Mouse (Mus musculus) limb, embryonic 11.5 days (tissue): ENCODE data around the gene Ucp2. TPM values are rescaled to one million over a fixed set of nuclear protein-coding genes. Genes with fewer than 3 reads are reported as not detected.

ENCODE experiments used
- ATAC-seq: fragments of 200-750 bp; cut with Nextera tagmentation; 2 replicates; pipeline ENCODE4 v1.8.0; 2017; ENCODE audit warnings: low read depth; ENCODE audit not compliant: insufficient number of reproducible peaks, low FRiP score, low TSS enrichment
- DNase-seq: peaks from one replicate; pipeline ENCODE4 v3.0.0-alpha.2; 2015; ENCODE audit warnings: low spot score
- H3K27ac ChIP-seq: fragments of 300-500 bp; sonication (generic); replicated peaks from 2 replicates; pipeline ENCODE4 v1.5.1; 2014; ENCODE audit warnings: low read depth, mild to moderate bottlenecking, low read length
- H3K27me3 ChIP-seq: fragments of 300-500 bp; sonication (generic); 2 replicates; pipeline ENCODE4 v1.6.1; 2014; ENCODE audit warnings: mild to moderate bottlenecking, low read length, mixed read lengths; ENCODE audit not compliant: control insufficient read depth, insufficient read depth
- H3K36me3 ChIP-seq: fragments of 300-500 bp; sonication (generic); 2 replicates; pipeline ENCODE4 v1.6.1; 2014; ENCODE audit warnings: mild to moderate bottlenecking, low read length, moderate library complexity, mixed read lengths; ENCODE audit not compliant: control insufficient read depth, insufficient read depth
- H3K4me1 ChIP-seq: fragments of 300-500 bp; sonication (generic); 2 replicates; pipeline ENCODE4 v1.6.1; 2014; ENCODE audit warnings: low read length, mixed read lengths; ENCODE audit not compliant: control insufficient read depth, insufficient read depth
- H3K4me2 ChIP-seq: fragments of 300-500 bp; sonication (generic); 2 replicates; pipeline ENCODE4 v1.6.1; 2014; ENCODE audit warnings: low read depth, mild to moderate bottlenecking, moderate library complexity; ENCODE audit not compliant: severe bottlenecking
- H3K4me3 ChIP-seq: fragments of 300-500 bp; sonication (generic); 2 replicates; pipeline ENCODE4 v1.5.1; 2014; ENCODE audit warnings: low read depth, low read length
- H3K9ac ChIP-seq: fragments of 300-500 bp; sonication (generic); 2 replicates; pipeline ENCODE4 v1.6.1; 2014; ENCODE audit warnings: mild to moderate bottlenecking, low read length
- H3K9me3 ChIP-seq: fragments of 300-500 bp; sonication (generic); 2 replicates; pipeline ENCODE4 v1.6.1; 2016; ENCODE audit warnings: low read length; ENCODE audit not compliant: control insufficient read depth
- WGBS: fragments of 180-500 bp; shearing (Covaris S2); extraction: QIAGEN DNeasy Blood & Tissue Kit; methylation state at CpG from one replicate; pipeline ENCODE4 v1.1.7; 2014; 5-methylcytosine and 5-hydroxymethylcytosine counted together
- polyA plus RNA-seq: library from polyadenylated mRNA; unstranded; fragments of >200 nt; fragmentation: Nextera tagmentation; extraction: Ambion mirVana; gene quantifications from 2 replicates; pipeline ENCODE4 v1.2.1, GENCODE M21; 2014

Gene Ucp2
- polyA plus RNA-seq, 1 experiment from 2014 or later: 123 TPM

- Histone ChIP-seq H3K4me3 (peak overlapping the region; percentile 14; the same call in 1 of the 2 replicates), H3K27me3 (no peaks in the 10 kb centered on the region), H3K9me3 (no peaks in the 10 kb centered on the region), H3K4me2 (peak overlapping the region; percentile 87), H3K36me3 (peaks cover 7% of the 10 kb centered on the region; the same call in 1 of the 2 replicates), H3K27ac (peak overlapping the region; percentile 91), H3K4me1 (peaks cover 35% of the 10 kb centered on the region), H3K9ac (0 out of 2 replicates have a peak overlapping the region, but pooled peaks have one; percentile 22)
- 18% methylated on average over 11 of the region's 11 CpGs for WGBS
- peak; percentile 49; the same call in 1 of the 2 replicates for ATAC-seq
- peak; percentile 79 for DNase-seq
Observed at GRCm38 (mm10) chr7:100495581-100496251, 2.6 kb downstream of the Ucp2 start.

DNA sequence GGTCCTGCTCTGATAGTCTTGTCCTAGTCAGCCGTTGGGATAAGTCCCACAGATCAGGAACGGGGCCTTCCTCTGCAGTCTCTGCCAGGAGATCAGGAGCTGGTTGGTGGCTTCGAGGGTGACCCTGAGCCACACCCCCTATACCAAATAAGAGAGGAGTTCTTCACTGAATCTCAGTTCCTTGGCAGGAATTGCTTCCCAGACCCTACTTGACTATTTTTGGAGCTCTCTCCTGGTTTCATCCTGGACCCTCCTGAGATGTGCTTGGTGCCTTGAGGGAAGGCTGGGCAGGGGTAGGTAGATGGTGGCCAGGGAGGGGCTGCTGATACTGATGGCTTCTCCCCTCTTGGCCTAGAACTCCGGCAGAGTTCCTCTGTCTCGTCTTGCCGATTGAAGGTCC lies 3.2 kb downstream of the Ucp2 start:
- Histone ChIP-seq H3K4me2 (no peak overlapping the region), H3K27me3 (no peaks in the 10 kb centered on the region), H3K36me3 (peaks cover 7% of the 10 kb centered on the region; the same call in 1 of the 2 replicates), H3K4me3 (no peak overlapping the region), H3K9me3 (no peaks in the 10 kb centered on the region), H3K4me1 (peaks cover 35% of the 10 kb centered on the region), H3K9ac (no peak overlapping the region; the same call in 1 of the 2 replicates), H3K27ac (peak overlapping the region; percentile 91; the same call in 1 of the 2 replicates)
- no peak for DNase-seq
- no peak for ATAC-seq
- 80% methylated on average over 6 of the region's 6 CpGs for WGBS

DNA sequence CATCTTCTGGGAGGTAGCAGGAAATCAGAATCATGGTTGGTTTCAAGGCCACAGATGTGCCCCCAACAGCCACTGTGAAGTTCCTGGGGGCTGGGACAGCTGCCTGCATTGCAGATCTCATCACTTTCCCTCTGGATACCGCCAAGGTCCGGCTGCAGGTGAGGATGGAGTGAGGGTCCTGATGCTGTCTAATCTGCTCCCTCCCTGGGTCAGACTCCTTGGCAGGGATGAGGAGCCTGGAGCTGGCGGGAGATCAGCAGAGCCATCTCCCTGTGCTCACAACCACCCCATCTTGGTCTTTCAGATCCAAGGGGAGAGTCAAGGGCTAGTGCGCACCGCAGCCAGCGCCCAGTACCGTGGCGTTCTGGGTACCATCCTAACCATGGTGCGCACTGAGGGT lies 3.7 kb downstream of the Ucp2 start:
- peaks cover 7% of the 10 kb centered on the region; the same call in 1 of the 2 replicates for H3K36me3 ChIP-seq
- H3K27ac ChIP-seq: no peak overlapping the region
- no peak overlapping the region for H3K4me2 ChIP-seq
- H3K4me3 ChIP-seq: no peak overlapping the region
- H3K9ac ChIP-seq: no peak overlapping the region; the same call in 1 of the 2 replicates
- WGBS: 95% methylated on average over 9 of the region's 9 CpGs
- ATAC-seq (no peak), DNase-seq (no peak)
- peaks cover 35% of the 10 kb centered on the region for H3K4me1 ChIP-seq
- H3K27me3 ChIP-seq: no peaks in the 10 kb centered on the region
- no peaks in the 10 kb centered on the region for H3K9me3 ChIP-seq

DNA sequence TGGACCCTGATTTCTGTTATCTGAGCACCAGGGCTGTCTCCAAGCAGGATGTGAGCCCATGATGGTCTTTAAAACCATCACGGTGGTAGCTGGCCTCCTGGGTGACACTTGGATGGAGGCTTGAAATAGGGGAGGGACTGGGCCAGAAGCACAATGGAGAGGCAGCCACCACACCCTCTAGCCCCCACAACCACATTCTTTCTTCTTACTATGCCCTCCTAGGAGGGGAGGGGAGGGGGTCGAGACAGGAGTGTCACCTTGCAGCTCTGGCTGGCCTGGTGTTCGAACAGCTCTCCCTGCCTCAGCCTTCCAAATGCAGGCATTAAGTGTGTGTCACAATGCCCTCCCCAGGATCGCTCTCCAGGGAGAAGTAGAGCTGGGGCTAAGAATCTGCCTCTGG lies 4.3 kb downstream of the Ucp2 start:
- Histone ChIP-seq H3K4me3 (no peak overlapping the region; the same call in 1 of the 2 replicates), H3K4me1 (peaks cover 35% of the 10 kb centered on the region), H3K4me2 (no peak overlapping the region), H3K9ac (no peak overlapping the region), H3K27ac (no peak overlapping the region), H3K9me3 (no peaks in the 10 kb centered on the region), H3K27me3 (no peaks in the 10 kb centered on the region), H3K36me3 (peaks cover 7% of the 10 kb centered on the region; the same call in 1 of the 2 replicates)
- DNase-seq (no peak), ATAC-seq (no peak)
- WGBS: 87% methylated on average over 4 of the region's 4 CpGs

DNA sequence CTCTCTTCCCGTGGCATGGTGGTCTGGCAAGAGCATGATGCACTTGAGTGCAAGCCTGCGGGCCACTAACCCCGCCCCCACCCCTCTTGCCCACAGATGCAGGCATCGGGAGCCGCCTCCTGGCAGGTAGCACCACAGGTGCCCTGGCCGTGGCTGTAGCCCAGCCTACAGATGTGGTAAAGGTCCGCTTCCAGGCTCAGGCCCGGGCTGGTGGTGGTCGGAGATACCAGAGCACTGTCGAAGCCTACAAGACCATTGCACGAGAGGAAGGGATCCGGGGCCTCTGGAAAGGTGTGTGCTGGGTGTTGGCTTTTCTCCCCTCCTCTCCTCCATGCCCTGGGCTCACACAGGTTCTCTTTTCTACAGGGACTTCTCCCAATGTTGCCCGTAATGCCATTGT lies 4.8 kb downstream of the Ucp2 start:
- H3K9ac ChIP-seq: no peak overlapping the region
- no peak overlapping the region for H3K4me3 ChIP-seq
- ATAC-seq (no peak), DNase-seq (no peak)
- H3K4me1 ChIP-seq: peaks cover 33% of the 10 kb centered on the region
- H3K27me3 ChIP-seq: no peaks in the 10 kb centered on the region
- H3K36me3 ChIP-seq: peaks cover 7% of the 10 kb centered on the region; the same call in 1 of the 2 replicates
- H3K9me3 ChIP-seq: no peaks in the 10 kb centered on the region
- 93% methylated on average over 13 of the region's 13 CpGs for WGBS
- no peak overlapping the region for H3K4me2 ChIP-seq
- H3K27ac ChIP-seq: no peak overlapping the region

DNA sequence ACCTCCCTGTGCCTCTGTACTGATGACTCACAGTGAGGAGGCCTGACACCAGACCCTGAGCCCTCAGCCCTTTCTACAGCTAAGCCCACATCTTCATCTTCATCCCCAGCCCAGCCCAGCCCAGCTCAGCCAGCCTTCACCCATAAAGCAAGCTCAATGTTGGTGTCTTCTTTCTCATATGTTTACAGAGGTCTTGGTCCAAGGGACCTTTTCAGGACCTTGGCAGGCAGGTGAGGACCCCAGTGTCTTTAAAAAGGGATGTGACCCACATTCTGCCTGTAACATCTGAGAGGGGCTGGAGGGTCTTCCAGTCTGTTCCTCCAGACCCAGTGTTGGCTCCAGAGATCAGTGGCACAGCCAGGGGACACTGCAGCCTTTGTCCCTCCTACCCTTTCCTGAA lies 6.3 kb downstream of the Ucp2 start:
- H3K27me3 ChIP-seq: no peaks in the 10 kb centered on the region
- no peak overlapping the region for H3K9ac ChIP-seq
- H3K36me3 ChIP-seq: peaks cover 7% of the 10 kb centered on the region; the same call in 1 of the 2 replicates
- DNase-seq: no peak
- H3K27ac ChIP-seq: no peak overlapping the region
- no peak overlapping the region for H3K4me3 ChIP-seq
- H3K4me1 ChIP-seq: peaks cover 22% of the 10 kb centered on the region
- no peak for ATAC-seq
- H3K9me3 ChIP-seq: no peaks in the 10 kb centered on the region
- H3K4me2 ChIP-seq: no peak overlapping the region

GRCm38 (mm10) chr7:100500276-100500977 lies 7.3 kb downstream of the Ucp2 start:
- Histone ChIP-seq H3K4me1 (peaks cover 12% of the 10 kb centered on the region), H3K4me3 (no peak overlapping the region), H3K36me3 (peaks cover 7% of the 10 kb centered on the region; the same call in 1 of the 2 replicates), H3K27ac (no peak overlapping the region), H3K27me3 (no peaks in the 10 kb centered on the region), H3K9ac (no peak overlapping the region), H3K9me3 (no peaks in the 10 kb centered on the region), H3K4me2 (no peak overlapping the region)
- no peak for DNase-seq
- WGBS: 79% methylated on average over 16 of the region's 16 CpGs
- ATAC-seq: no peak

- Histone ChIP-seq H3K4me3 (no peak overlapping the region), H3K27ac (no peak overlapping the region), H3K27me3 (no peaks in the 10 kb centered on the region), H3K4me2 (no peak overlapping the region), H3K9me3 (no peaks in the 10 kb centered on the region), H3K9ac (no peak overlapping the region), H3K36me3 (peaks cover 7% of the 10 kb centered on the region; the same call in 1 of the 2 replicates), H3K4me1 (peaks cover 5% of the 10 kb centered on the region; the same call in 1 of the 2 replicates)
- ATAC-seq (no peak), DNase-seq (no peak)
- 71% methylated on average over 6 of the region's 6 CpGs for WGBS
Observed at GRCm38 (mm10) chr7:100501027-100501843, 8.1 kb downstream of the Ucp2 start.
